Mouse (Mus musculus) olfactory bulb, adult 2 months (tissue): ENCODE measurements at regions not wholly inside any gene's neighbourhood (a gene's known extent, or its start where the extent isn't known, plus 50 kb on each side); places are given as distances from the start of the nearest gene placed in this dataset.
"Not testable (repeated sequence)": the region's sequence is repeated elsewhere in the genome, so short reads cannot be mapped to it uniquely, and the experiment has no call there.

ENCODE experiments used
- CTCF ChIP-seq: fragments of 200-500 bp; IDR thresholded peaks from 2 replicates; pipeline ENCODE4 v1.5.1; 2012; ENCODE audit warnings: low read depth, mild to moderate bottlenecking, low read length, moderate library complexity; ENCODE audit not compliant: insufficient read depth
- POLR2A ChIP-seq: fragments of 200-500 bp; IDR thresholded peaks from 2 replicates; pipeline ENCODE4 v1.6.1; 2012; ENCODE audit warnings: mild to moderate bottlenecking, low read depth, low read length, moderate library complexity; ENCODE audit not compliant: insufficient read depth

GRCm38 (mm10) chr6:53182131-53182530, 104.9 kb upstream of the Creb5 start:
- not testable (repeated sequence) for TF ChIP-seq POLR2A, CTCF
